Mouse (Mus musculus) lung, embryonic 15.5 days (tissue): ENCODE measurements around the gene Chst5. TPM values are rescaled to one million over a fixed set of nuclear protein-coding genes. Genes with fewer than 3 reads are reported as not detected.
"Not testable (repeated sequence)": the region's sequence is repeated elsewhere in the genome, so short reads cannot be mapped to it uniquely, and the experiment has no call there.

Source experiments
- ATAC-seq: fragments of 200-750 bp; cut with Nextera tagmentation; 2 replicates; pipeline ENCODE4 v1.8.0; 2017; ENCODE audit warnings: moderate number of reproducible peaks, borderline replicate concordance; ENCODE audit not compliant: low FRiP score, low TSS enrichment; ENCODE audit errors: extremely low read depth
- H3K27ac ChIP-seq: fragments of 300-500 bp; sonication (generic); 2 replicates; pipeline ENCODE4 v1.5.1; 2015; ENCODE audit warnings: moderate library complexity, mild to moderate bottlenecking, inconsistent platforms
- H3K27me3 ChIP-seq: fragments of 300-500 bp; sonication (generic); 2 replicates; pipeline ENCODE4 v1.6.1; 2015; ENCODE audit warnings: inconsistent platforms
- H3K36me3 ChIP-seq: fragments of 300-500 bp; sonication (generic); 2 replicates; pipeline ENCODE4 v1.6.1; 2015; ENCODE audit warnings: inconsistent platforms
- H3K4me1 ChIP-seq: fragments of 300-500 bp; sonication (generic); 2 replicates; pipeline ENCODE4 v1.6.1; 2015; ENCODE audit warnings: inconsistent platforms
- H3K4me2 ChIP-seq: fragments of 300-500 bp; sonication (generic); 2 replicates; pipeline ENCODE4 v1.6.1; 2015; ENCODE audit warnings: inconsistent platforms, mild to moderate bottlenecking, moderate library complexity
- H3K4me3 ChIP-seq: fragments of 300-500 bp; sonication (generic); 2 replicates; pipeline ENCODE4 v1.5.1; 2015; ENCODE audit warnings: mild to moderate bottlenecking, inconsistent platforms
- H3K9ac ChIP-seq: fragments of 300-500 bp; sonication (generic); 2 replicates; pipeline ENCODE4 v1.6.1; 2015; ENCODE audit warnings: inconsistent platforms
- H3K9me3 ChIP-seq: fragments of 300-500 bp; sonication (generic); 2 replicates; pipeline ENCODE4 v1.6.1; 2016; ENCODE audit warnings: inconsistent platforms
- WGBS: fragments of 180-500 bp; shearing (Covaris S2); methylation state at CpG from one replicate; pipeline ENCODE4 v1.1.7; 2015; 5-methylcytosine and 5-hydroxymethylcytosine counted together
- polyA plus RNA-seq: library from polyadenylated mRNA; unstranded; fragments of >200 nt; fragmentation: Nextera tagmentation; extraction: Ambion mirVana; gene quantifications from 2 replicates; pipeline ENCODE4 v1.2.1, GENCODE M21; 2015

Chst5 gene
- polyA plus RNA-seq, 1 experiment from 2014 or later: 12.0 TPM

DNA sequence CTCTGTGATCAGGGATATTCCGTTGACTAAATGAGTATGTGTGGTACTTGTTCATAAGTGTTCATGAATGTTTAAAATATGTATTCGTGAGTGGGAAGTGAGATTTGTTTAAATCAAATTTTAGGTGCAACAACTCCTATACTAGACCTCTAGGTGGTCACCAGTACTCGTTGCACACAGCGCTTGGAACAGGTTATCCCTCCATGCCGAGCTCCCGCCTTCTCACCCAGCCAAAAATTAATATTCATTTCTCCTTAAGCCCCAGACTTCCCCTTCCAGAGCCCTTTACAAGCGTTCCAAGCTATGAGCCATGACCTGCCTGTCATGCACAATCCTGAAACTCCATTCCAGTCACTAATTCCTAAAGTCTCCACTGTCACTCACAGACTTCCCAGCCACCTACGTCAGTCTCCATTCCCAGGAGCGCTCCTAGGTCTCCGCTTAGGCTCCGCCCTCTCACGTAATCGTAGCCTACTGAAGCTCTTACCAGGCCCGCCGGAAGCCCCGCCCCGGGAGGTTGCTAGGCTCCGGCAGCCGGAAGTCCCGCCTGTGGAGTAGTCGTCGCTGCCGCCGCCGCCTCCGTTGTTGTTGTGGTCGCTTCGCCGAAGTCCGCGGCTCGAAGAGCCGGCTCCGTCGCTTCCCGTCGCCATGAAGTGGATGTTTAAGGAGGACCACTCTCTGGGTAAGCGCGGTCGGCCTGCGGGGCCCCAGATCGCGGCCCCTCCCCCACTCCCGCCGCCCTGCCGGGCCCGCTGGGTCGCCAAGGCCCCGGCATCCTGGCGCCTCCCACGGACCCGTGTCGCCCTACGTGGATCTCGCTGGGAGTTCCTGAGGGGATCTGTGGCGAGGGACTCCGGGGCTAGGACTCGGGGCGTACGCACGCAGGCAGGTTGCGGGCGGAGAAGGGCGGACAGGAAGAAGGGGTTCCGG is 30.2 kb upstream of the Chst5 start, which contains the start of gene Gabarapl2:
Gene Gabarapl2 (plus strand): TSS at position 533 of the 930 bp plus-strand sequence.
- ATAC-seq: peak; percentile 98
- Histone ChIP-seq H3K27ac (peak within 1 kb of the TSS; percentile 81), H3K4me3 (peak within 1 kb of the TSS; percentile 100), H3K4me2 (peak within 1 kb of the TSS; percentile 96), H3K9ac (peak within 1 kb of the TSS; percentile 87), H3K27me3 (no peaks in the 10 kb centered on the region), H3K9me3 (no peaks in the 10 kb centered on the region), H3K36me3 (peaks cover 23% of the 10 kb centered on the region), H3K4me1 (peaks cover 19% of the 10 kb centered on the region)
- under 1% methylated on average over 65 of the region's 65 CpGs for WGBS

DNA sequence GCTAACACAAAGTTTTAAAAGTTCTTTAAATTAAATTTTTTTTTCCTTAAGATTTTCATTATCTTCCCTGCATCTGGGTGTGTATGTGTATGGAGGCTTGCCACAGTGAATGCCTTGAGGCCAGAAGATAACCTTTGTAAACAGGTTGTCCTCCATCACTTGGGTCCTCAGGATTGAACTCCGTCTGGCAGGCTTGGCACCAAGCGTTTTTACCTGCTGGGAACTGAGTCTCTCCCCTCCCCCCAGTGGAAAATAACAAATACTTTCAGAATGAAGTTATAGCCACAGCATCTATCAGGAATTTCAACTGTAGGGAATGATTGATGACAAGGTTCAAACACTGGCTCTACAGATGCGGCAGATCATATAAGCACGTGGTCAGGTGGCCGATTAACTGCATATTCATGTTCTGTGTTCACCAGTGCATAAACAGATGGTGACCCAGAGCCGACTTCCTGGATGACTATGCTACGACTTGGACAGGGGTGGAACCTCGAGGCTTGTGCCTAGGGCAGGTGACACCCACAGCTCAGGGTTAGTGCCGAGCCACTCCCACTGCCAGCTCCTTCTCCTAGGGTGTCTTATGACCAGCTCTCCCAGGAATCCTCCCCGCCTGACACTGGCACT is 29.4 kb upstream of the Chst5 start:
- ATAC-seq: peak; percentile 64
- H3K9me3 ChIP-seq: no peaks in the 10 kb centered on the region
- H3K9ac ChIP-seq: peak overlapping the region; percentile 87; the same call in 1 of the 2 replicates
- peak overlapping the region; percentile 96 for H3K4me2 ChIP-seq
- H3K4me1 ChIP-seq: peaks cover 19% of the 10 kb centered on the region
- peaks cover 17% of the 10 kb centered on the region; the same call in 1 of the 2 replicates for H3K36me3 ChIP-seq
- 4% methylated on average over 10 of the region's 10 CpGs for WGBS
- peak overlapping the region; percentile 100 for H3K4me3 ChIP-seq
- H3K27me3 ChIP-seq: no peaks in the 10 kb centered on the region
- peak overlapping the region; percentile 69 for H3K27ac ChIP-seq

DNA sequence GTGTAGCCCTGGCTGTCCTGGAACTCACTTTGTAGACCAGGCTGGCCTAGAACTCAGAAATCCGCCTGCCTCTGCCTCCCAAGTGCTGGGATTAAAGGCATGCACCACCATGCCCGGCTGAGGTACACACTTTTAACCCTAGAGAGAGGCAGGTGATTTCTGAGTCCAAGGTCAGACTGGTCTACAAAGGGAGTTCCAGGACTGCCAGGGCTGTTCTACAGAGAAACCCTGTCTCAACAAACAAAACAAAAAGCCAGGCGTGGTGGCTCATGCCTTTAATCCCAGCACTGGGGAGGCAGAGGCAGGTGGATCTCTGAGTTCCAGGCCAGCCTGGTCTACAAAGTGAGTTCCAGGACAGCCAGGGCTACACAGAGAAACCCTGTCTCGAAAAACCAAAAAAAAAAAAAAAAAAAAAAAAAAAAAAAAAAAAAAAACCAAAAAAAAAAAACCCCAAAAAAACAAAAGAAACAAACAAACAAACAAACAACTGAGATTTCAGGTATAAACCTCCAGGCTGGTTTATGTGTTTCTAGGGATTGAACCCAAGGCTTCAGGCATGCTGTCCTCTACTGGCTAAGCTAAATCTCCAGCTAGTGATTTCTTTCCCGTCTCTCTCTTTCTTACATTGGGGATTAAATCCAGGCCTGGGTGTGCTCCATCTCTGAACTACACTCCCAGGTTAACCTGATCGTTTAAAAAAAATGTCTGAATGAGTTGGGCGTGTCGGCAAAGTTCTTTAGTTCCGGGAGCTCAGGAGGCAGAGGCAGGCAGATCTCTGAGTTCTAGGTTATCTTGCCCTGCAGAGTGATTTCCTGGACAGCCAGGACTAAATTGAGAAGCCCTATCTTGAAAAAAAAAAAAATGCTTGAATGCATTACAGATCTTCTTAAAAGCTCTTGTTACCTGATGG is 28.1 kb upstream of the Chst5 start:
- H3K27ac ChIP-seq, ATAC-seq, H3K4me3 ChIP-seq, H3K36me3 ChIP-seq, H3K4me2 ChIP-seq, H3K9me3 ChIP-seq, H3K27me3 ChIP-seq, H3K9ac ChIP-seq: not testable (repeated sequence)
- H3K4me1 ChIP-seq: peaks cover 25% of the 10 kb centered on the region
- WGBS: 85% methylated on average over 9 of the region's 9 CpGs

DNA sequence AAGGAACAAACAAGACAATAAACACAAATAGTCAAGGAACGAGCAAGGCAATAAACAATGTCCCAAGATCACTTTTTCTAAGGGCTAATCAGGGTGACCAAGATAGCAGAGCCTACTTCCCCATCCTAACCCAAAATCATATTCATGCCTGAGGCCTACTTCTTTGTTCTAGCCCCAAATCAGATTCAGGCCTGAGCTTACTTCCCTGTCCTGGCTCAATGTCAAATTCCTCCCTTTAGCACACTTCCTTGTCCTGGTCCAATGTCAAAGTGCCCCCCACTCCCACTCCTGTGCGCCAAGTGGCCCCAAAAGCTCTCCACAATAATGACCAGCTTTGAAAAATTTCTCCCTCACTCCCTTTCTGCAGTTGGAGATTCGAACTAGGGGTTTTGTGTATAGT is 26.9 kb upstream of the Chst5 start:
- Histone ChIP-seq H3K9ac (no peak overlapping the region), H3K9me3 (no peaks in the 10 kb centered on the region), H3K27me3 (no peaks in the 10 kb centered on the region), H3K4me2 (no peak overlapping the region), H3K27ac (no peak overlapping the region), H3K4me1 (peaks cover 35% of the 10 kb centered on the region), H3K4me3 (no peak overlapping the region), H3K36me3 (no peaks in the 10 kb centered on the region)
- WGBS: 73% methylated on average over 3 of the region's 3 CpGs
- no peak for ATAC-seq

DNA sequence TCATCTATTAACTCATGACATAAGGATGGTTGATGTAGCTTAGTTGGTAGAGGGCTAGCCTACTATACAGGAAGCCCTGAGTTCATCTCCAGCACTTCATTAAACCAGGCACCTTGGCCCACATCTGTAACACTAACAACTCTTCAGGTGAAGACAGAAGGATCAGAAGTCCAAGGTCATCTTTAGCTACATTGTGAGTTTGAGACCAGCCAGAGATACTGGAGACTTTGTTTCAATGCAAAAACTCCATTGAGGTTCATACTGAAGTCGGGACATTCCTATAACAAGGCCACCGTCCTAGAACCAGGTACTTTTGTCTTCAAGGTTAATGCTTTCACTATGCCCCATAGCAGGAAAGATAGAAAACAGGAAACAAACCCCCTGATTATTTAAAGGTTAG is 24.0 kb upstream of the Chst5 start:
- WGBS: 84% methylated on average over 2 of the region's 2 CpGs
- Histone ChIP-seq H3K36me3 (no peaks in the 10 kb centered on the region), H3K9me3 (no peaks in the 10 kb centered on the region), H3K4me1 (peaks cover 23% of the 10 kb centered on the region), H3K9ac (no peak overlapping the region), H3K4me3 (no peak overlapping the region), H3K4me2 (peak overlapping the region; percentile 99), H3K27ac (no peak overlapping the region), H3K27me3 (no peaks in the 10 kb centered on the region)
- no peak for ATAC-seq

DNA sequence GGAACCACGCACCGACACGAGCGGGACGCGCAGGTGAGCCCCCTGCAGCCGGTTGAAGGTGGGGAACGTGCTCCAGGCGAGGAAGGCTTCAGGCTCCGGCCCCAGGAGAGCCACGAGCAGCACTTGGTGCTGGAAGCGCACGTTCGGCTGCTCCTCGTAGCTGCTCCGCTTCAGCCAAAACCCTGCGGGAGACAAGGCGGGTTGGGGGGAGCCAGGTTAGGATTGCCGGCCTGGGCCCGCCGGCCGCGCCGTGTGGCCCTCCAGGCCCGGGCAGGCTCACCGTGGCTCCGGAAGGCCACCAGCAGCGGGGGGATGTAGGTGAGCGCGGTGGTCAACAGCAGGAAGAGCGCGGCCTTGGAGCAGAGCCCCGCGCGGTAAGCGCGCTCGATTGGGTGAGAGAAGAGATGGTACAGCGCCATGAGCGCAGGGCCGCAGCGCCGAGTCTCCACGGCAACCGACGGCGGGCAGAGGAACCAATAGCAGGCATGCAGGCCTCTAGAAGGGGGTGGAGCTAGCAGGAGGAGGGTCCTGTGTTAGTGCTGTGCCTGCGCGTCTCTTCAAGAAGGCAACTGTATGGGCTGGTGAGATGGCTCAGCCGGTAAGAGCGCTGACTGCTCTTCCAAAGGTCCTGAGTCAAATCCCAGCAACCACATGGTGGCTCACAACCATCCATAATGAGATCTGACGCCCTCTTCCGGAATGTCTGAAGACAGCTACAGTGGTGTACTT is 23.3 kb upstream of the Chst5 start, which contains the start of gene Tmem231:
Gene Tmem231 (minus strand): TSS at position 534 of the 729 bp plus-strand sequence.
- peak; percentile 99 for ATAC-seq
- Histone ChIP-seq H3K4me1 (peaks cover 23% of the 10 kb centered on the region), H3K4me3 (peak within 1 kb of the TSS; percentile 81), H3K4me2 (peak within 1 kb of the TSS; percentile 99), H3K9me3 (no peaks in the 10 kb centered on the region), H3K27me3 (no peaks in the 10 kb centered on the region), H3K36me3 (no peaks in the 10 kb centered on the region), H3K27ac (peak within 1 kb of the TSS; percentile 76), H3K9ac (peak within 1 kb of the TSS; percentile 66)
- under 1% methylated on average over 49 of the region's 53 CpGs for WGBS

DNA sequence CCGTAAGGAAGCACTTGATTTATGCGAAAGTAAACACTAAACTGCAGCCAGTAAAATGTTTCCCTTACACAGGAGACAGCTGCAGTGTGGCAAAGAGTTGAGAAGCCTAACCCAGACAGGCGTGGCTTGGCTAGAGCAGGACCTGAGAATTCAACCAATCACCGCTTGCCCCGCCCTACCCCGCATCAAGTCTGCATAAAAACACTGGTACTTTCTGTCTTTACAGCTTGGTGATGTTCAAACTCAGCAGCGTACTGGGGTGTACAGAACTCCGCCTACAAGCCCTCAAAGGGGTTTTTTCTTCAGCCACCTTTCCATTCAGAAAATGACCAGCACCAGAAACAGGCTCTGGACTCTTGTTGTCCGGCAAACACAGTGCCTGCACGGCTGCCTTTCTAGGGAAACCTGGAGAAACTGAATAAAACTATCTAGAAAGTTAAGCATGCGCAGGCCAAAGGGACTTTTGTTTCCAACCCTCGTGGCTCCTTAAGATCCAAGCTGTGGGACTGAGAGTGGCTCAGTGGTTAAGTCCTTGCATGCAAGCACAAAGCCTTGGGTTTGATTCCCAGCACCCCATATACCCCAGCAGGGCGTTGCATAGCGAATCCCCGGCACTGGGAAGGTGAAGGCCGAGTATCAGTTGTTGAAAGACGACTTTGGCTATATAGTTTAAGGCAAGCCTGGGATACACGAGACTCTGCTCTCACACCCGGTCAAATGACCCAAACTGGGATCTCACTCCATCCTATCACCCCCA is 22.5 kb upstream of the Chst5 start:
- Histone ChIP-seq H3K9ac (peak overlapping the region; percentile 66), H3K27ac (peak overlapping the region; percentile 76), H3K27me3 (no peaks in the 10 kb centered on the region), H3K4me1 (peaks cover 23% of the 10 kb centered on the region), H3K36me3 (no peaks in the 10 kb centered on the region), H3K9me3 (no peaks in the 10 kb centered on the region), H3K4me3 (peak overlapping the region; percentile 81), H3K4me2 (peak overlapping the region; percentile 99)
- 19% methylated on average over 19 of the region's 19 CpGs for WGBS
- peak; percentile 77 for ATAC-seq

DNA sequence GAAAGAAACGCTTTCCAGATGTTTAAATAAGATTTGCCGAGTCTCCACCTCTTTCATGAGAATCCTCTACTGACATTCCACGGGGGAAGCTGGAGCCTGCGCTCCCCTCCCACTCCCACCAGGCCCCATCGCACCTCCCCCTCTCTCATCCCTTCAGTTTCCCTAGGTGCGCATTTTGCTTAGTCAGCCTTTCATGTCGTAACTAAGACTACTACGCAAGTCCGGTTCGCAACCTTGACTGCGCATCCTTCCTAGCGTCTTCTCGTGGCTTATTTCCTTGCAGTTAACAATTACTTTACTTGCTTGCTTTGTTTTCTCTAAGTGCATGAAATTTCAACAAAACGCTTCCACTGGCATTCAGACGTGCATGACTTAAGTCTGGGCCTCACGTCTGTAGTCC is 21.5 kb upstream of the Chst5 start:
- no peak overlapping the region for H3K9ac ChIP-seq

DNA sequence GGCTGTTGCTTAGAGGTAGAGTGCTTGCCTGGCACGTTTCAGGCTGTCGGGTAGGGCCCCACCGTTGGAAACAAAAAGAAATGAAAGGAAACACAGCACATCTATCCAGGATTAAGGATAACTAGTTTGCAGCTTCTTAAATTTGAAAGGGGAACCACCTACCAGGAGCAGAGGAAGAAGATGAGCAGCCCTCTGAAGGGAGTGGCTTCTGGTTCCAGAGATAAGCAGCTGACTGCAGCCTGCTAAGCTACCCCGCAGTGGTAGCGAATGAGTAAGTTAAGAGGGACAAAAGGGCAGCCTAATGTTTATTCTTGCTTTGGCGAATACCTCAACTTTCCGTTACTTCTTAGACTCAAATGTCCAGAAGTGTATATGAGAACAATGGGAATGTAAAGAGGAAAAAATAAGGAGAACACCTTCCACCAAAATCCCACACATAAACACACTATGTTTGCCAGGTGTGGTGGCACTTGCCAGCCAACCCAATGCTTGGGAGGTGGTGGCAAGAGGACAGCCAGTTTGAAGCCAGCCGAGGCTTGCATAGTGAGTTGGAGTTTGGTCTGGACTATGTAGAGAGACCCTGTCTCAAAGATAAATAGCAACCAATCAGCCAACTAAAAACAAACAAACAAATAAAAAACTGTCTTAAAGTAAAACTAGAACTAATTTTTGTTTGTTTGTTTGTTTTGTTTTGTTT is 19.5 kb upstream of the Chst5 start:
- H3K4me3 ChIP-seq: no peak overlapping the region
- no peaks in the 10 kb centered on the region for H3K36me3 ChIP-seq
- no peak overlapping the region for H3K27ac ChIP-seq
- H3K9ac ChIP-seq: no peak overlapping the region
- no peak for ATAC-seq
- H3K27me3 ChIP-seq: no peaks in the 10 kb centered on the region
- 58% methylated on average over 8 of the region's 8 CpGs for WGBS
- no peak overlapping the region for H3K4me2 ChIP-seq
- H3K4me1 ChIP-seq: peaks cover 23% of the 10 kb centered on the region
- no peaks in the 10 kb centered on the region for H3K9me3 ChIP-seq

More for the DNA sequence above, 21.5 kb upstream of the Chst5 start:
- 73% methylated on average over 16 of the region's 16 CpGs for WGBS
- no peak overlapping the region; the same call in 1 of the 2 replicates for H3K4me2 ChIP-seq
- H3K4me3 ChIP-seq: no peak overlapping the region
- H3K9me3 ChIP-seq: no peaks in the 10 kb centered on the region
- ATAC-seq: no peak
- H3K27ac ChIP-seq: no peak overlapping the region
- no peaks in the 10 kb centered on the region for H3K27me3 ChIP-seq
- peaks cover 23% of the 10 kb centered on the region for H3K4me1 ChIP-seq
- no peaks in the 10 kb centered on the region for H3K36me3 ChIP-seq

DNA sequence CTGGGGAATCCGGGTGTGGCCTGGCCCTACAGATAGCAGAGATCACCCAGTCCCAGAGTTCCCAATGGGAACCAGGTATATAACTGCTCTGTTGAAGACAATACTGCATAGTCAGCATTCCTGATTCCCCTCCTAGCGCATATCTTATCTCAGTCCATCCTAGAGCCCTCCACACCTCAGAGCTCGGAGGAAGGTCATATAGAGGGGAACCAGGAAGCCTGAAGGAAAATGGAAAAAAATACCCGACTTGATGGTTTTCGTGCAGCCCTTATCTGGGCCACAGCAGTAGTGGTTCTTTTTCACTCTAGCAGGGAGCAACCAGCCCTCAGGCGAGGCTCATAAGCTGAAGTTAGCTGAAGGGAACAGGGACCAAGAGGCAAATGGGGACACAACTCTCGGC is 14.7 kb upstream of the Chst5 start:
- no peaks in the 10 kb centered on the region for H3K36me3 ChIP-seq
- no peak overlapping the region for H3K4me3 ChIP-seq
- no peaks in the 10 kb centered on the region for H3K27me3 ChIP-seq
- no peak overlapping the region for H3K9ac ChIP-seq
- WGBS: 68% methylated on average over 7 of the region's 7 CpGs
- 0 out of 2 replicates have a peak, but pooled peaks cover 3% of the 10 kb centered on the region for H3K4me1 ChIP-seq
- no peak overlapping the region for H3K27ac ChIP-seq
- H3K9me3 ChIP-seq: no peaks in the 10 kb centered on the region
- H3K4me2 ChIP-seq: no peak overlapping the region
- ATAC-seq: no peak
